Mouse (Mus musculus) ES-E14 (cell line): Measurements from ENCODE around the gene Scarb1.

Experiments
- HCFC1 ChIP-seq: IDR thresholded peaks from 2 replicates; pipeline ENCODE4 v1.6.1; 2012; ENCODE audit warnings: low read length, inconsistent platforms, borderline replicate concordance; ENCODE audit not compliant: insufficient read depth
- MAFK ChIP-seq: IDR thresholded peaks from 2 replicates; pipeline ENCODE4 v1.6.1; 2014; ENCODE audit warnings: mild to moderate bottlenecking, low read depth, low read length, inconsistent platforms; ENCODE audit not compliant: insufficient read depth

DNA sequence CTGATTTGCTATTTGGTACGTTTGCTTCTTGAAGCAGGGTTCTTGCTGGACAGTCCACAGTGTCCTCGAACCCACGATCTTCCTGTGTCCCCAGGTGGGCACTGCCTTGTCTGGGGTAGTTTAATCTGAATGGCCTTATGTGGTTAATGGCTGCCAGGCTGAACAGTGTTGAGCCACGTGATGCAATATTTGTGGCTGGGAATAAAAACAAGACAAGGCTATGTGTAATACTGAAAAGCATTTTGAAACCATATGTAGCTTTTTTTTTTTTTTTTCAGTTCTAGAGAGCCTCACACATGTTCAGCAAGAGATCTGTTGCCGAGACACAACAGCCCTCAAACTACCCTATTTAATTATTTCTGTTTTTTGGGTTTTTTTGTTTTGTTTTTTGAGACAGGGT is 27.3 kb upstream of the Scarb1 start:
- no peak for TF ChIP-seq MAFK
- TF ChIP-seq HCFC1: no peak
